Mouse (Mus musculus) c-Kit-negative CD71-positive TER-119-positive erythroid progenitor cells, embryonic 14.5 days (primary cell): ENCODE data around the gene Efnb2.

ENCODE experiments used
- DNase-seq: peaks from one replicate; pipeline ENCODE4 v3.0.0-alpha.2; 2013; ENCODE audit warnings: low read depth, low spot score

Efnb2 gene

GRCm38 (mm10) chr8:8661103-8661758, at the start of gene Efnb2:
Gene Efnb2, minus strand, starts transcription at chr8:8661242.
- DNase-seq: peak; percentile 21

- no peak for DNase-seq
These were observed 43.8 kb upstream of the Efnb2 start for GRCm38 (mm10) chr8:8704813-8705212.

- DNase-seq: no peak
These were observed 42.6 kb upstream of the Efnb2 start for GRCm38 (mm10) chr8:8703668-8704067.

GRCm38 (mm10) chr8:8700821-8701220, 39.8 kb upstream of the Efnb2 start:
- DNase-seq: no peak

GRCm38 (mm10) chr8:8700229-8700628, 39.2 kb upstream of the Efnb2 start:
- DNase-seq: no peak

- DNase-seq: peak; percentile 86
These were observed 29.4 kb upstream of the Efnb2 start, which contains the start of gene Arglu1 for GRCm38 (mm10) chr8:8690146-8691092. Gene Arglu1, minus strand, starts transcription at chr8:8690521.

- peak; percentile 40 for DNase-seq
These were observed 28.6 kb upstream of the Efnb2 start for GRCm38 (mm10) chr8:8689454-8690145.

- DNase-seq: no peak
These were observed 27.9 kb upstream of the Efnb2 start for GRCm38 (mm10) chr8:8688823-8689453.

GRCm38 (mm10) chr8:8685517-8685916, 24.5 kb upstream of the Efnb2 start:
- no peak for DNase-seq

GRCm38 (mm10) chr8:8682697-8683096, 21.7 kb upstream of the Efnb2 start:
- DNase-seq: no peak

- DNase-seq: no peak
These were observed 17.2 kb upstream of the Efnb2 start for GRCm38 (mm10) chr8:8678236-8678635.

- DNase-seq: no peak
These were observed 13.8 kb upstream of the Efnb2 start for GRCm38 (mm10) chr8:8674864-8675263.

GRCm38 (mm10) chr8:8661759-8662138, 707 bp upstream of the Efnb2 start:
- DNase-seq: peak; percentile 44

- DNase-seq: no peak
These were observed 539 bp downstream of the Efnb2 start for GRCm38 (mm10) chr8:8660307-8661098.

- no peak for DNase-seq
These were observed 1.3 kb downstream of the Efnb2 start for GRCm38 (mm10) chr8:8659503-8660306.

GRCm38 (mm10) chr8:8658426-8659224, 2.4 kb downstream of the Efnb2 start:
- no peak for DNase-seq

GRCm38 (mm10) chr8:8657692-8658355, 3.2 kb downstream of the Efnb2 start:
- DNase-seq: no peak

- no peak for DNase-seq
These were observed 4.2 kb downstream of the Efnb2 start for GRCm38 (mm10) chr8:8656578-8657441.
